Mouse (Mus musculus) mouse embryonic stem cell (cell line): ENCODE data around the gene Arhgap19.

Source experiments
- in situ Hi-C, 2 experiments: fragments of 300-500 bp; cut with MboI; formaldehyde crosslinking; loops; 1 replicate in 1 of 2; 3 replicates in 1 of 2; pipeline ENCODE4 v1.14.3; 2019 to 2020; ENCODE audit warnings: low sequenced_read_pairs in 2 of 2, low pct_unique_long_range_greater_than_20kb in 1 of 2, mixed read lengths in 1 of 2; ENCODE audit not compliant: unreplicated experiment in 1 of 2

The Arhgap19 gene

GRCm38 (mm10) chr19:41808104-41808634, 6.3 kb upstream of the Arhgap19 start:
- in situ Hi-C loops, result no loop called here

- in situ Hi-C loops, result no loop called here
These were observed 5.7 kb upstream of the Arhgap19 start for GRCm38 (mm10) chr19:41807497-41807896.

- in situ Hi-C loops, result no loop called here
These were observed 4.0 kb upstream of the Arhgap19 start for GRCm38 (mm10) chr19:41805831-41806230.

- in situ Hi-C loops, result no loop called here
These were observed 1.5 kb upstream of the Arhgap19 start for GRCm38 (mm10) chr19:41803322-41803721.

DNA sequence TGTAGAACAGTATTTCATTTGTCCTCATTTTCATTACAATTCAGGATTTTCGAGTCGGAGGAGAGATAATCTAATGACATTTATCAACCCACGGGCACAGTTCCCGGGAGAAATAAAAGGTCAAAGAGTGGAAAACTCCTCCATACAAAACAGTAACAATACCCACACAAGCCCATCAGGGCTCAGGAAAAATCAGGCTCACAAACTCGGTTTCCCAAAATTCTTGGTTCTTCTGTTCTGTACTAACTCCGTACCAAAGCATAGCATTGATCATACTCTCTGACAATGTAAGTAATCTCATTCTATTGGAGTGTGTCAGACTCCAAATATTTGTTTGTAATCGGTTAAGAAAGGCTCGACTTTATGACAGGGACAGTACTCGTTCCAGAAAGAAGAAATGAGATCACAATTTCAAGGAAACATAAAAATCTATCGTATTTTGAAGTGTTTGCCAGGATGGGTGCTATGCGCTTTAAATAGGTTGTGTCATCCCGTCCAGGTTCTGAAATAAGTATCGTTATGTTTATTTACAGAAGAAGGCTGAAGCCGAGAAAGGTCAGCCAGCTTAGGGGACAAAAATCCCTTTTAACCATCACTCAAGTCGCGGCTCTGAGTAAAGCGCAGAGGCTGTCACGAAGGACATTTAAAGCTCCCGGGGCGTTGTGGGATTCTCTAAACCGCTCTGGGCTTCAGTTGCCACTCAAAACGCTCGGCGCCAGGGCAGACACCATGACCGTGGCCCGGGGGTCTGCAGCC, 683 bp downstream of the Arhgap19 start:
- in situ Hi-C loops, result no loop called here

DNA sequence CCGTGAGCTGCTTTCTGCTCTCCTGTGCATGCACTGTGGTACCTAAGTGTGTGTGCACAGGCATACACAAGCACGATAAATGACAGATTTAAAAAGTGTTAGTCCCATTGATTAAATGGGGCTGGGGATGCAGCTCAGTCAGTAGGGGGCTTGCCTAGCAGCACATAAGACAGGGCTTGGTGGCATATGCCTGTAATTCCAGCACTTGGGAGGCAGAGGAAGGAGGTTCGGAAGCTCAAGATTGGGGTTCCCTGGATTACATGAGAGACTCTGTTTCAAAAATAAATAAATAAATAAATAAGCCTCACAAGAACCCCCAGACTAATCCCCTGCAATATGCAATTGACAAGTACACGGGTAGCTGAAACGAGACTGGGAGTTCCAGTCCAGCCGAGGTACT, 1.4 kb downstream of the Arhgap19 start:
- in situ Hi-C loops, result no loop called here

- in situ Hi-C loops, result no loop called here
These were observed 4.3 kb downstream of the Arhgap19 start for GRCm38 (mm10) chr19:41797536-41797935.

DNA sequence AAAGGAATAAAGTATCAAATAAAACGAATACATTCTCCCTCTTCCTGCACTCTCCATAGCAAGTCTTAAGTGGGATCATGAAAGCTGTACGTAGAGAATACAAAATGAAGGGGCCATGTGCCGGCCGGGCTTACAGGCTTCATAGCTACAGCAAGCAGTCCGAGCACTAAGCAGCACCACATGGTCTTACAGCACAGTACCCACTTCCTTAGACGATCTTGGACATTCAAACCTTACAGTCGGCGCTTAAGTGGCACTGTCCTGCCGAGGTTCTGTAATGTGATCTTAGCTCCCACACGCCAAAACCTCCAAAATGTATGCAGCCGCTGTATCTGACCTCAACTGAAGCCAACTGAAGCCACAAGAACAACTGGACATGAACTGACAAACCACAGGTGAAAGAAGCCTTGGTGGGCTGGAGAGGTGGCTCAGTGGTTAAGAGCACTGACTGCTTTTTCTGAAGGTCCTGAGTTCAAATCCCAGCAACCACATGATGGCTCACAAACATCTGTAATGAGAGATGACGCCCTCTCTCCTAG, 5.0 kb downstream of the Arhgap19 start:
- in situ Hi-C loops, result no loop called here

- in situ Hi-C loops, result no loop called here
These were observed 5.6 kb downstream of the Arhgap19 start for GRCm38 (mm10) chr19:41796148-41796760.

GRCm38 (mm10) chr19:41794901-41795300, 6.9 kb downstream of the Arhgap19 start:
- in situ Hi-C loops, result no loop called here

GRCm38 (mm10) chr19:41794017-41794416, 7.8 kb downstream of the Arhgap19 start:
- in situ Hi-C loops, result no loop called here

DNA sequence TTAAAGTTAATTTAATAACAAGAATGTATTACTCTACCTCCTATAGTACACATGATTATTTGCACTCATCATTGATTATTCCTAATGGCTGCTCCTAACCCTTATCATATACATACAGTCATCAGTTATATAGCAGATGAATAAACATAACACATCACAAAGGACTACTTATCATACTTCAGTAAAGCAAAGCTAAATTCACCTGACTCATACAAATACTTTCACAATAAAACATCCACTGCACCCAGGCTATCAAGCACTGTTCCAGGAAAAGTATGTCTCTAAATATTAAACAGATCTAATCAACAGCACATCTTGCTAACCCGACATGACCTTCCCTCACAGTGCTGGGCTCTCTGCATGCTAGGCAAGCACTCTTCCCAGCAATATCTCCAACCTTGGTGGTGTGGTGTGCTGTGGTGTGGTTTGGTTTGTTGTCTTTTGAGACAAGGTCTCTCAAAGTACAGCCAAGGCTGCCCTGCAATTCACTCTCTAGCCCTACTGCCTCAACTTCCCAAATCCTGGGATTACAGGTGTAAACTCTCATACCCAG, 8.8 kb downstream of the Arhgap19 start:
- in situ Hi-C loops, result no loop called here

- in situ Hi-C loops, result no loop called here
These were observed 10.5 kb downstream of the Arhgap19 start for GRCm38 (mm10) chr19:41791384-41791783.

DNA sequence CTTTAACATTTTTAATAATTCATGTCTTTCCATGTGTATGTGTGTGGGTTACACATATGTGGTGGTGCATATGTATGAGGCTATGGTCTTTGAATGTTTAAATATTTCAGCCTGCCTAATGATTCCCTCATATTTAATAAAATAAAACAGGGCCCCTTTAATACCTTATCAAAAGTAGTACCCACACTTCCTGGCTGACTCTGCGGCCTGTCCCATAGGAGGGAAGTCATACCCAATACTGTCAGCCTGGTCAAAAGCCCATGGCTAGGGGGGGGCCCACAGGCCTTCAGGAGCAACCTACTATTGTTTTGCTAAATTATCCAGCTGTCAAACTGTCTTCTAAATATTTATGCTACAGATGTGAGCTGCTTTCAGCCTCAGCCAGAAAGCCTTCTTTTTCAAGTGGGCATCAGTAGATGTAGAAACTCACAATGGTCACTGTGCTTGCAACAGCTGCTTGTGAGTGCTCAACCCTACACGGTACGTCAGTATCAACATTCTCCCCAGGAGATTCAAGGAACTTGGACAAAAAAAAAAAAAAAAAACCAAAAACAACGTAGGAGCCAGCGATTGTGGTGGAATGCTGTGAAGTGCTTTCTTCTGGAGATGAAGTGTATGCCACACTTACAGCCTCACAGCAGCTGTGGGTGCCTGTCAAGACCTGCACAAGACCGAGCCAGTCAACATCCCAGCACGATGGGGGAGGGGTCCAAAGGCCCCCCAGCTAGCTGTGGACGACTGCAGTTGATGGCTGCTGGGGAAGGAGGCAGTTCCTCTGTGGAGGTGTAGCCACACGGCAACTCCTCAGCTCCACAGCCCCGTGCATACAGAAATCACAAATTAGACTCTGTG, 12.5 kb downstream of the Arhgap19 start:
- in situ Hi-C loops, result no loop called here

DNA sequence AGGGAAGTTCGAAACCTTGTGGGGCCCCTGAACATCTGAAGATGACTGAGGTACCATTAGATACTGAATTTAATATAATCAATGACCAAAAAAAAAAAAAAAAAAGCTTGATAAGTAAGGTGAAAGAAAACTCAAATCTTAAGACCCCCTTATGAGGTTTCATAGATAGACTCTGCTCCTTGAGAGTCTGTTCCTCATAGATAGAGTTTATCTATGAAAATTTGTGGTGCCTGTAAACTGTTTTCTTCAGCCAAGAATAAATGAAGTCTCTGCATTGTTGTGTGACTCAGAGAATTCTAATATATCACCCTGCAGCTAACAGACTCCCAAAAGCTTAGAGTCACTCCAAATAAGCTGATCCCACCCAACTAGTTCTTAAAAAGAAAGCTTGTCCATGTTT, 15.0 kb downstream of the Arhgap19 start:
- in situ Hi-C loops, result no loop called here

DNA sequence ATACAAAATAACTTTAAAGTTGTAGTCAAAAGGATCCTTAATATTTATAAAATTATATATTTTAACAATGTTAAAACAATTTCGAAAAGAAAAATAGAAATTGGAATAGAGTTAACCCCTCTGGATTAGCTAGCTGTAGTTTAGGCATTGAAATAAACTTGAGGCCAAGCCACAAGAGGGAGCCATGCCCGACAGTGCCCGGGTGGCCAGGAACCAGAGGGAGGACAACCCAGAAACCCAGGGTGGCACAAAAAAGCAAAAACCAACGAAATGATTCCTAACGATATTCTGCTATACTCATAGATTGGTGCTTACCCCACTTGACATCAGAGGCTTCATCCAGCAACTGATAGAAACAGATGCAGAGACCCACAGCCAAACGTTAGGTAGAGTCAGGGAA, 24.3 kb downstream of the Arhgap19 start:
- in situ Hi-C loops, result no loop called here

DNA sequence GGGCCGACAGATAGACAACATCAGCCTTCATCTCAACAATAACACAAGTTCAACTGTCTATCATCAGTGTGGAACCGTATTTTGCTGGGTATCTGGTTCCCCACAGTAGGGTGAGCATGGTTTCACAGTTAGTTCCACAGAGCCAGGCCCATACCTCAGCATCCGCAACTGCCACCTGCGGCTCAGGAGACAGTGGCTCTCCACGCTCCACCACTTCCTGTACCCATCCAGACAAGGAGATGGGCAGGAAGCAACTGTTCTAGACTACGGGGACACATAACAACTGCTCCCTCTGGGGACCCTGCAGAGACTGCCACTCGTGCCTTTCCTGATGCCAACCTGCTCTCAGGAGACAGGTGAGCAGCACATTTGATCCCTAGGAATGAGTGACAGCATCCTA, 33.1 kb downstream of the Arhgap19 start:
- in situ Hi-C loops, result loop anchor here in 1 of 2 experiments (10.0 kb wide), 1 partner anchor 144 kb away; no protein-coding TSS in a partner anchor

GRCm38 (mm10) chr19:41766628-41767027, 35.2 kb downstream of the Arhgap19 start:
- in situ Hi-C loops, result loop anchor here in 1 of 2 experiments (10.0 kb wide), 1 partner anchor 142 kb away; no protein-coding TSS in a partner anchor
